Mouse (Mus musculus) heart, adult 2 months (tissue): ENCODE measurements at regions not wholly inside any gene's neighbourhood (a gene's known extent, or its start where the extent isn't known, plus 50 kb on each side); places are given as distances from the start of the nearest gene placed in this dataset.

Source experiments
- CTCF ChIP-seq: fragments of 200-600 bp; IDR thresholded peaks from 2 replicates; pipeline ENCODE4 v1.8.1; 2022; ENCODE audit warnings: antibody characterized with exemption, mild to moderate bottlenecking, moderate library complexity
- EP300 ChIP-seq: fragments of 200-500 bp; IDR thresholded peaks from 2 replicates; pipeline ENCODE4 v1.6.1; 2011; ENCODE audit warnings: low read depth, low read length, control low read depth; ENCODE audit not compliant: insufficient read depth
- POLR2A ChIP-seq: fragments of 200-500 bp; IDR thresholded peaks from 2 replicates; pipeline ENCODE4 v1.6.1; 2011; ENCODE audit warnings: mild to moderate bottlenecking, low read depth, low read length, control low read depth; ENCODE audit not compliant: insufficient read depth

DNA sequence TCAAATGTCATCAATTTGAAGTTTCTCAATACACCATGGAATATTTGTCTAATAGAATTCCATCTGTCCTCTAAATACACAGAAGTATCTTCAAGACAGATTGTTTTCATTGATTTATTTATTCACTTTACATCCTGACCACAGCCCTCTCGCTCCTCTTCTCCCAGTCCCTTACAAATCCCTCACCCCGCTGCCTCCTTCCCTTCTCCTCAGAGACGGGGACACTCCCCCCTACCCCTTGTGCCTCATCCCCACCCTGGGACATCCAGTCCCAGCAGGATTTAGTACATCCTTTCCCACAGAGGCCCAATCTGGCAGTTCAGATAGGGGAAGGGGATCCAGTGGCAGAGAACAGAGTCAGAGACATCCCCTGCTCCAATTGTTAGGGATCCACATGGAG, 129.6 kb upstream of the Sgk1 start:
- no peak for TF ChIP-seq EP300
- TF ChIP-seq CTCF: no peak
- TF ChIP-seq POLR2A: no peak
